Mouse (Mus musculus): ENCODE measurements at regions not wholly inside any gene's neighbourhood (a gene's known extent, or its start where the extent isn't known, plus 50 kb on each side); places are given as distances from the start of the nearest gene placed in this dataset.

GRCm38 (mm10) chr1:90327237-90327636 is 123.5 kb downstream of the Ackr3 start:
- TF ChIP-seq CTCF (IDR thresholded peaks at IDR 0.05; ENCODE audit: borderline replicate concordance, insufficient read depth, low read length): no peak
- no peak for TF ChIP-seq POLR2A (IDR thresholded peaks at IDR 0.05; ENCODE audit: low read depth, low read length)
